Mouse (Mus musculus): ENCODE results near the gene Rfx4. TPM values are rescaled to one million over a fixed set of nuclear protein-coding genes. Genes with fewer than 3 reads are reported as not detected.

Gene Rfx4
- total and polyA plus RNA-seq, 3 experiments, result 0.09 TPM; not detected in 2

- H3K27ac ChIP-seq, result no peak overlapping the region
- peaks cover 12% of the 10 kb centered on the region for H3K36me3 ChIP-seq (ENCODE audit: control insufficient read depth, insufficient read depth, low read length)
- H3K79me2 ChIP-seq (replicated peaks; ENCODE audit: control insufficient read depth, insufficient read depth, low read length), result peaks cover 1% of the 10 kb centered on the region; the same call in 1 of the 2 replicates
- peaks cover 1% of the 10 kb centered on the region; the same call in 1 of the 2 replicates for H3K4me1 ChIP-seq (ENCODE audit: control insufficient read depth, insufficient read depth, low read length)
- intact Hi-C loops (cut with DNase I), result loop anchor here (10.0 kb wide), 1 partner anchor 129 kb away; no protein-coding TSS in a partner anchor
- 86% methylated on average over 6 of the region's 6 CpGs for WGBS
- no peak overlapping the region for H3K4me3 ChIP-seq
- no peak overlapping the region for H3K9ac ChIP-seq (ENCODE audit: low read depth, low read length)
- no peaks in the 10 kb centered on the region for H3K27me3 ChIP-seq (ENCODE audit: control insufficient read depth, insufficient read depth, low read length)
- TF ChIP-seq CTCF (IDR thresholded peaks at IDR 0.05) (no peak), EP300 (IDR thresholded peaks at IDR 0.05; ENCODE audit: insufficient read depth, low read depth, low read length) (no peak), POLR2A (IDR thresholded peaks at IDR 0.05; ENCODE audit: insufficient read depth, low read depth, low read length) (no peak)
- DNase-seq, result peak in 1 of 2 experiments; percentile 8
Observed at GRCm38 (mm10) chr10:84915476-84915875, 159.6 kb downstream of the Rfx4 start.

- intact Hi-C loops (cut with DNase I), result loop anchor here (2.0 to 10.0 kb wide), 3 partner anchors 52 to 186 kb away; partner anchors contain the start of genes Fhl4 and Tmem263
- peak within 1 kb of the TSS; percentile 99 for H3K27ac ChIP-seq
- H3K4me1 ChIP-seq (ENCODE audit: control insufficient read depth, insufficient read depth, low read length), result peaks cover 1% of the 10 kb centered on the region; the same call in 1 of the 2 replicates
- peak; percentile 97 to 99 for DNase-seq
- peak within 1 kb of the TSS; percentile 81 for H3K9ac ChIP-seq (ENCODE audit: low read depth, low read length)
- no peaks in the 10 kb centered on the region for H3K27me3 ChIP-seq (ENCODE audit: control insufficient read depth, insufficient read depth, low read length)
- H3K36me3 ChIP-seq (ENCODE audit: control insufficient read depth, insufficient read depth, low read length), result peaks cover 12% of the 10 kb centered on the region
- peak within 1 kb of the TSS; percentile 94 for H3K4me3 ChIP-seq
- peaks cover 1% of the 10 kb centered on the region; the same call in 1 of the 2 replicates for H3K79me2 ChIP-seq (replicated peaks; ENCODE audit: control insufficient read depth, insufficient read depth, low read length)
- TF ChIP-seq EP300 (IDR thresholded peaks at IDR 0.05; ENCODE audit: insufficient read depth, low read depth, low read length) (peak; percentile 44; the same call in 1 of the 2 replicates), POLR2A (IDR thresholded peaks at IDR 0.05; ENCODE audit: insufficient read depth, low read depth, low read length) (peak; percentile 63; the same call in 1 of the 2 replicates), CTCF (IDR thresholded peaks at IDR 0.05) (peak; percentile 29)
- WGBS, result under 1% methylated on average over 48 of the region's 51 CpGs
Observed at GRCm38 (mm10) chr10:84916810-84917730, 161.2 kb downstream of the Rfx4 start, which contains the start of gene Ric8b. Ric8b (plus strand) TSS chr10:84917616.

DNA sequence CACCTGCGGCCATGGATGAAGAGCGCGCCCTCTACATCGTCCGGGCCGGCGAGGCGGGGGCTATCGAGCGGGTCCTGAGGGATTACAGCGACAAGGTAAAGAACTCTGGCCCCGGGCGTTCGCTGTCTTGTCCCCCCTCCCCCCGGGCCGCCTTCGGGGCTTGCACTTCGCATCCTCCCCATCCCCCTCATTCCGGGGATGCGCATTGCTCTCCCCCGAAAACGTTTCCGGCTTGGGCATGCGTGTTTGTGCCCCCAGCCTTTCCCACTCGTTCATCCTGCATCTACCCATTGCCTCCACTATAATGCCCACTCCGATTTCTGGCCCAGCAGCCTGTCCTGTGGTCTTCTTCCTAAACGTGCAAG lies 161.9 kb downstream of the Rfx4 start:
- peaks cover 1% of the 10 kb centered on the region; the same call in 1 of the 2 replicates for H3K79me2 ChIP-seq (replicated peaks; ENCODE audit: control insufficient read depth, insufficient read depth, low read length)
- no peak for DNase-seq
- TF ChIP-seq POLR2A (IDR thresholded peaks at IDR 0.05; ENCODE audit: insufficient read depth, low read depth, low read length) (no peak), CTCF (IDR thresholded peaks at IDR 0.05) (no peak), EP300 (IDR thresholded peaks at IDR 0.05; ENCODE audit: insufficient read depth, low read depth, low read length) (no peak)
- H3K27me3 ChIP-seq (ENCODE audit: control insufficient read depth, insufficient read depth, low read length), result no peaks in the 10 kb centered on the region
- under 1% methylated on average over 27 of the region's 27 CpGs for WGBS
- H3K4me1 ChIP-seq (ENCODE audit: control insufficient read depth, insufficient read depth, low read length), result peaks cover 3% of the 10 kb centered on the region; the same call in 1 of the 2 replicates
- intact Hi-C loops (cut with DNase I), result loop anchor here (2.0 to 10.0 kb wide), 3 partner anchors 51 to 185 kb away; partner anchors contain the start of genes Fhl4 and Tmem263
- peak overlapping the region; percentile 94 for H3K4me3 ChIP-seq
- peaks cover 12% of the 10 kb centered on the region for H3K36me3 ChIP-seq (ENCODE audit: control insufficient read depth, insufficient read depth, low read length)
- H3K27ac ChIP-seq, result peak overlapping the region; percentile 99
- H3K9ac ChIP-seq (ENCODE audit: low read depth, low read length), result peak overlapping the region; percentile 81

DNA sequence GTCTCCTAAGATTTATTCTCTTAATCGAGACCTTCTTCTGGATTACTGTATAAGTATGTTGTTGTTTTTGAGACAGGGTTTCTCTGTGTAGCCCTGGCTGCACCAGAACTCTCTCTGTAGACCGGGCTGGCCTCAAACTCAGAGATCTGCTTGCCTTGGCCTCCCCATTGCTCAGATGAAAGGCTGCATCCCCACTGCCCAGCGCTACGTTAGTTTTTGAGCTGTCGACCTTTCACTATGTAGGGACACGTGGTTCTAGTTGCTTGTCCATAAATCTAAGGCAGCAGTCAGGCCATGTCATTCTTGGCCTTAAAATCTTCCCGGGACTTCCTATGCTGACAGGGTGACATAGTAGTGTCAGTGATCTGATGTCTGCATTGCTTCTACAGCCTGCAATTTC lies 170.5 kb downstream of the Rfx4 start:
- H3K27me3 ChIP-seq (ENCODE audit: control insufficient read depth, insufficient read depth, low read length), result no peaks in the 10 kb centered on the region
- H3K79me2 ChIP-seq (replicated peaks; ENCODE audit: control insufficient read depth, insufficient read depth, low read length), result peaks cover 7% of the 10 kb centered on the region
- peaks cover 12% of the 10 kb centered on the region for H3K4me1 ChIP-seq (ENCODE audit: control insufficient read depth, insufficient read depth, low read length)
- H3K27ac ChIP-seq, result no peak overlapping the region
- H3K36me3 ChIP-seq (ENCODE audit: control insufficient read depth, insufficient read depth, low read length), result peaks cover 10% of the 10 kb centered on the region
- intact Hi-C loops (cut with DNase I), result no loop called here
- DNase-seq, result no peak
- 85% methylated on average over 7 of the region's 7 CpGs for WGBS
- no peak overlapping the region for H3K4me3 ChIP-seq
- TF ChIP-seq CTCF (IDR thresholded peaks at IDR 0.05), result no peak
- no peak for TF ChIP-seq EP300 (IDR thresholded peaks at IDR 0.05; ENCODE audit: insufficient read depth, low read depth, low read length)
- no peak for TF ChIP-seq POLR2A (IDR thresholded peaks at IDR 0.05; ENCODE audit: insufficient read depth, low read depth, low read length)
- no peak overlapping the region for H3K9ac ChIP-seq (ENCODE audit: low read depth, low read length)

- H3K4me3 ChIP-seq, result no peak overlapping the region
- DNase-seq, result no peak
- TF ChIP-seq EP300 (IDR thresholded peaks at IDR 0.05; ENCODE audit: insufficient read depth, low read depth, low read length), result no peak
- TF ChIP-seq POLR2A (IDR thresholded peaks at IDR 0.05; ENCODE audit: insufficient read depth, low read depth, low read length), result no peak
- TF ChIP-seq CTCF (IDR thresholded peaks at IDR 0.05), result no peak
- 87% methylated on average over 4 of the region's 4 CpGs for WGBS
- H3K79me2 ChIP-seq (replicated peaks; ENCODE audit: control insufficient read depth, insufficient read depth, low read length), result peaks cover 9% of the 10 kb centered on the region
- peaks cover 12% of the 10 kb centered on the region for H3K4me1 ChIP-seq (ENCODE audit: control insufficient read depth, insufficient read depth, low read length)
- intact Hi-C loops (cut with DNase I), result no loop called here
- H3K27ac ChIP-seq, result no peak overlapping the region
- H3K36me3 ChIP-seq (ENCODE audit: control insufficient read depth, insufficient read depth, low read length), result peaks cover 10% of the 10 kb centered on the region
- H3K9ac ChIP-seq (ENCODE audit: low read depth, low read length), result no peak overlapping the region
- H3K27me3 ChIP-seq (ENCODE audit: control insufficient read depth, insufficient read depth, low read length), result no peaks in the 10 kb centered on the region
Observed at GRCm38 (mm10) chr10:84926885-84927284, 171.0 kb downstream of the Rfx4 start.

All from heart, adult 2 months (tissue).